Mouse (Mus musculus) kidney, adult 11 months (tissue): Measurements from ENCODE around the gene Dus3l.

Source experiments
- DNase-seq: peaks from one replicate; pipeline ENCODE4 v3.0.0; 2022

Dus3l gene

GRCm38 (mm10) chr17:56793614-56794319 lies 29.2 kb downstream of the Dus3l start:
- no peak for DNase-seq

DNA sequence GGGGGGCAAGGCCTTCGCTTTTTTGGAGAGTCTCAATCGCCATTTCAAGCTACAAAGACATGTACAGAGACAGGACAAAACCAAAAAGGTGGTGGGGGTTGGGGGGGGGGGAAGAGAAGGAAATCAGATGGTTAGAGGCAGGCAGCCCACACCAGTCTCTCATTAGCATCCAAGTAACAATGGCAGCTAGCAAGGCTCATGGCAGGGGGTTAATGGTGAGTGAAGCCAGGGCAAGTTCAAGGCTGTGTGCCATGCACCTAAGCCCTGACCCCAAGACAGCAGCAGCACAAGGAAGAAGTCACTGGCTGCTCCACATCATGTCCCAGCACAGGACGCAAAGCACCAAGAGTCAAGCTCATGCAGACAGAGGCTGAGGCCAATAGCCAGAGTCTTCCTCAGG lies 34.7 kb downstream of the Dus3l start:
- DNase-seq, result no peak

DNA sequence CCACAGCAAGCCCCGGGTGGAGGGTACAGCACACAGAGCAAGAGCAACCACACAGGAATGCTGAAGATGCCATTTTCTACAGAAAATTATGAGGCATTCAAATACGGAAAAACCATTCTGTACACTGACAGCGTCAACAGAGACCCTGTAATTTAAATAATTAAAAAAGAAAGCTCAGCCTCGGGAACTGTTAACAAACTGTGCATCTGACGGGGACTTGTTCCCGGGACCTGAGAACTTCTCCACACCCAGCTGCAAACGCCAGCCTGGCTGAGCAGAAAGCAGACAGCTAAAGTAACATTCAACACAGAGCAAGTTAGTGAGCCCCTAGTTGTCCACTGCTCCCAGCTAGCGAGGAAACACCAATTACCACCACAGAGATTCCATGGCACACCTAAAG lies 37.5 kb downstream of the Dus3l start:
- DNase-seq, result no peak

- DNase-seq, result no peak
Observed at GRCm38 (mm10) chr17:56804952-56805351, 40.4 kb downstream of the Dus3l start.

DNA sequence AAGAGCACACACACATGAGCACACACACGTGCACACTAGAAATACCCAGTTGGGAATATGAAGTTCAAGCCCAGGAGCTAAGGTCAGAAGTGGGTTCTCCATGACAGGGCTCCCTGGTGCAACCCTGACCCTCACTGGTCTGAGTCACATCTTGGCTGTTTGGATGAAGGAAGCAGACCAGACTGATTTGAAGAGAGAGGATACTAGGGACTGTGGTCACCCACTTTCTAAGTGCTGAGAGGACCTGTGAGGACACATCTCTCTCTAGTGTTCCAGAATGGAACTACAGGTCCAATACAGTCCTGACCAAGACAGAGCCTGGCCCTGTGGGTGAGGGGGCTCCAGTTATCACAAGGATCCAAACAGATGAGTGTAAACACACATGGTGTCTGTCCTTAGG lies 41.2 kb downstream of the Dus3l start:
- no peak for DNase-seq

DNA sequence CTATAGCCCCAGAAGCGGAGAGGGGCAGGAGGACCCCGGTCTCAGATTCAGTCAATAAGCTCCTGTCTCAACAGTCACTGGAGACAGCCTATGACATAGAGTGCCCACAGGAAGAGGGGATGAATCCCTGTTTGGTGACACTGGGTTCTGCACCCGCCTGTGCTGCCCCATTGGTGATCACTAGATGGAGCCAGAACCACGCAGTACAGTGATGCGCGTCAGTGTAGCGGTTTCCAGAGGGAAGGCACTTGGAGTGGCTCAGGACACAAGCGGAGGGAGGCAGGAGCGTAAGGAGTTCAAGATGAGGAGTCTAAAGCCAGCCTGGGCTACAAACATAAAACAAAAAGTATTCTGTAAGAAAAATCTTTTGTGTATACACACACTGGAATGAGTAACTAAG lies 44.0 kb downstream of the Dus3l start:
- peak; percentile 52 for DNase-seq

DNA sequence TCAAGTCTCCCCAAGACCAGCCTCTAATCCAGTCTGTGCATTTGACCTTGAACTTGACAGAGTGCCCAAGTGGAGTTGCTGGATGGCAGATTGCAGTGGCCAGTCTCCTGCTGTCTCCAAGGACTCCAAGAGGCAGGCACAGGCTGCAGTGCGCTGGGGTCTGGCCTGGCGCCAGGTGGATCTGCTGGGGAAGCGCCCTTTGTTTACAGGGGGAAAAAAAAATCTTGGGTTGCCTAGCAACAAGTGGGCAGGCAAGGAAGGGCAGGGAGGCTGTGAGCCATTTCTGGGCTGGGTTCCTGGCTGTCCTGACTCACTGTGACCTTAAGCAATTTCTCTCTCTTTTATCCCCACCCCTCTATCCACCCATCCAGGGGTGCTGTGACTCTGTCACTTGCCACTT lies 45.7 kb downstream of the Dus3l start:
- DNase-seq, result peak; percentile 79

- peak; percentile 34 for DNase-seq
Observed at GRCm38 (mm10) chr17:56814316-56815056, 49.9 kb downstream of the Dus3l start.

DNA sequence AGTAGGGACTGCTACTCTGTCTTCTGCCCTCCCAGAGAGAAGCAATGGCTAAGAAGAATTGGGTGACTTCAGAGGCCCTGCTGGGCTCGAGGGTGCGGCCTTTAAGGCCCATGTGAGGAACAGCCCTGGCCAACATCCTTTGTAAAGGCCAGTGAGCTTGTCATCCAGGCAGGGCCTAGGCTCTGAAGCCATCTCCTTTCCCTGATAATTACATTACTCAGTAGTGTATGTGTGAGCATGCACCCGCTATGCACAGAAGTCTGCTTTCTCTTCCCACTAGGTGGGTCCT lies 50.4 kb downstream of the Dus3l start:
- DNase-seq, result no peak

DNA sequence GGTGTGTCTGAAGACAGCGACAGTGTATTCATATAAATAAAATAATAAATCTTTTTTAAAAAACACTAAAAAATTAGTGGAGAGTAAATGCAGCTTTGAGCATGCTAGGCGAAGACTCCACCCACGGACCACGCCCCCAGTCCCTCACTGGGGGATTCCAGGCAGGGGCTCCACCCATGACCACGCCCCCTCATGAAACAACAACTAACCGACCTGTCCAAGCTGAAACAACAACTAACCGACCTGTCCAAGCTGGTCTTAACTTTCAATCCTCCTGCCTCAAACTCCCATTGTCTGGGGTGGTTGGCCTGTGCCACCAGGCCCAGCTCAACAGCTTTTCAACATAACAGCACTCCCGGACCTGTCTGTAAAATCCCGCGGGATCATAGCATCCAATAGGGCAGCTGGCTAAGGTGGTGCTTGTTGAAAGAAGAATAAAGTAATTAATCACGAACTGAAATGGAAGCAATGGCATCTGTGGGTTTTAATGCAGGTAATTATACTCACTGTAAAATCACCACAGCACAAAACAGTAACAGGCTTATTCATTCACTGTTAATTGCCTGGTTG lies 53.6 kb downstream of the Dus3l start:
- DNase-seq, result no peak

GRCm38 (mm10) chr17:56819032-56819545 lies 54.5 kb downstream of the Dus3l start:
- no peak for DNase-seq
